Mouse (Mus musculus) T-cell, adult 2 months (primary cell): ENCODE results near the gene Chsy1.

ENCODE experiments used
- DNase-seq: peaks from one replicate; pipeline ENCODE4 v3.0.0; 2022; ENCODE audit warnings: low spot score

Chsy1 gene

GRCm38 (mm10) chr7:66140095-66140494 is 30.8 kb downstream of the Chsy1 start:
- no peak for DNase-seq

- DNase-seq = no peak
Observed at GRCm38 (mm10) chr7:66140923-66141570, 31.7 kb downstream of the Chsy1 start.

- no peak for DNase-seq
Observed at GRCm38 (mm10) chr7:66142514-66142913, 33.2 kb downstream of the Chsy1 start.

GRCm38 (mm10) chr7:66144543-66144942 is 35.2 kb downstream of the Chsy1 start:
- no peak for DNase-seq

GRCm38 (mm10) chr7:66147156-66147555 is 37.8 kb downstream of the Chsy1 start:
- peak; percentile 7 for DNase-seq

GRCm38 (mm10) chr7:66147816-66148215 is 38.5 kb downstream of the Chsy1 start:
- DNase-seq = no peak

GRCm38 (mm10) chr7:66149506-66149905 is 40.2 kb downstream of the Chsy1 start:
- no peak for DNase-seq

- DNase-seq = no peak
Observed at GRCm38 (mm10) chr7:66150411-66150810, 41.1 kb downstream of the Chsy1 start.

- DNase-seq = no peak
Observed at GRCm38 (mm10) chr7:66157413-66157812, 48.1 kb downstream of the Chsy1 start.

- no peak for DNase-seq
Observed at GRCm38 (mm10) chr7:66157861-66158415, 48.6 kb downstream of the Chsy1 start.

GRCm38 (mm10) chr7:66158616-66159129 is 49.4 kb downstream of the Chsy1 start:
- no peak for DNase-seq

GRCm38 (mm10) chr7:66159961-66160360 is 50.6 kb downstream of the Chsy1 start:
- DNase-seq = no peak

GRCm38 (mm10) chr7:66161836-66162235 is 52.5 kb downstream of the Chsy1 start:
- DNase-seq = no peak

- DNase-seq = no peak
Observed at GRCm38 (mm10) chr7:66162489-66162888, 53.2 kb downstream of the Chsy1 start.

- DNase-seq = no peak
Observed at GRCm38 (mm10) chr7:66162981-66163380, 53.7 kb downstream of the Chsy1 start.

GRCm38 (mm10) chr7:66164427-66165031 is 55.2 kb downstream of the Chsy1 start:
- DNase-seq = no peak

- DNase-seq = no peak
Observed at GRCm38 (mm10) chr7:66165036-66165798, 55.9 kb downstream of the Chsy1 start.

- DNase-seq = no peak
Observed at GRCm38 (mm10) chr7:66168877-66169276, 59.6 kb downstream of the Chsy1 start.

- DNase-seq = no peak
Observed at GRCm38 (mm10) chr7:66169476-66169875, 60.2 kb downstream of the Chsy1 start.

- DNase-seq = no peak
Observed at GRCm38 (mm10) chr7:66170802-66171505, 61.6 kb downstream of the Chsy1 start.

- DNase-seq = peak; percentile 37
Observed at GRCm38 (mm10) chr7:66175738-66176137, 66.4 kb downstream of the Chsy1 start.

GRCm38 (mm10) chr7:66176256-66176655 is 66.9 kb downstream of the Chsy1 start:
- DNase-seq = no peak
